Mouse (Mus musculus) common myeloid progenitor, adult 5-6 weeks (primary cell): Measurements from ENCODE around the gene Gpc5. TPM values are rescaled to one million over a fixed set of nuclear protein-coding genes. Genes with fewer than 3 reads are reported as not detected.
A peak's percentile ranks its signal among the peaks of the same experiment; 100 is the strongest.

Experiments used
- ATAC-seq: replicated peaks from 2 replicates; pipeline ENCODE4 v1.8.0; 2016; ENCODE audit warnings: low read depth, mild to moderate bottlenecking, moderate TSS enrichment, inconsistent platforms; ENCODE audit not compliant: poor library complexity, severe bottlenecking
- total RNA-seq: library from RNA; stranded (forward); fragments of 200-1000, 187-1606 nt; gene quantifications from 2 replicates; pipeline ENCODE4 v1.2.3, GENCODE M21; 2017

Gpc5 gene
- total RNA-seq, 1 experiment from 2014 or later = not detected

DNA sequence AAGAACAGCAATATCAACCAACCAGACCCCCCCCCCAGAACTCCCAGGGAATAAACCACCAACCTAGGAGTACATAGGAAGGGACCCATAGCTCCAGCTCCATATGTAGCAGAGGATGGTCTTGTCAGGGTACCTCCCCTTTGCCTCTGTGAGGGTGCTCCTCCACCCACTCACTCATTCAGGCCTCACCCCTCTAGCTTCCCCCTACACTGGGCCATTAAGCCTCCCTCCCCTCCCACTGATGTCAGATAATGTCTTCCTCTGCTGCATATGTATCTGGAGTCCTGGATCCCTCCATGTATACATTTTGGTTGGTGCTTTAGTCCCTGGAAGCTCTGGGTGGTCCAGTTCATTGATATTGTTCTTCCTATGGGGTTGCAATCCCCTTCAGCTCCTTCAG, 1075.4 kb downstream of the Gpc5 start:
- no peak for ATAC-seq

DNA sequence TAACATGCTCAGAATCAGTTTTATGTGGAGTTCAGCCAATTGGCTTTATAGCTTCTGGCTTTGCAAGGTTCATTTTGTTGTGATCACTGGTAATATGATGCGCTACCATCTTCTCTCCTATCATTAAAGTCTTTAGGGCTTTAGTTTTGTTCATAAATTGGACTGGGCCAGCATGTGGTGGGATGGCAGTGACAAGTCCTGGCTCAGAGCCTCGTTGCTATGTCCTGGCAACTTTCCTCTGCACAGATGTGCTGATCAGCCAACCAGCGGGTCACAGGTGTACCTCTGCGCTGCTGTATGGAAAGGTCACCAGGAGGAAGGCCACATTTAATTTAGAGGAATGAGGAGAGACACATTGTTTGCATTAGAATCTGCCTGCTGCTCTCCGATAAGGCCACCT, 1077.1 kb downstream of the Gpc5 start:
- ATAC-seq = no peak

DNA sequence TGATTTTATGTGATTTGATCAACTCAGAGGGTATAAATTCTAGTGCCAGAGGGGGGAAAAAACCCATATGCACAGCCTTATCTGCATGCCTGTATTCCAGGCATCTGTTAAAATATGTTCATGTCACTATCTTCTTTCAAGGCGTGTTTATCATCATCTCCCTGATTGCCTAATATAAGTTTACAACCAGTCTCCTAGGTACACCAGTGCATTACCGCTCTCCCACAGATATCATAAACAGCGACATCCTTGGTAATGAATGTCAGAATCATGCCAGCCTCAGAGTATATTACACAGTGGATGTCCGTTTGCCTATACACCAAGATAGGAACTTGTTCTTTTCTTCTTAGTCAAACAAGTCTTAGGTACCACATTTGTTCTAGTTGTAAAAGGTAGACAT, 1095.0 kb downstream of the Gpc5 start:
- no peak for ATAC-seq

DNA sequence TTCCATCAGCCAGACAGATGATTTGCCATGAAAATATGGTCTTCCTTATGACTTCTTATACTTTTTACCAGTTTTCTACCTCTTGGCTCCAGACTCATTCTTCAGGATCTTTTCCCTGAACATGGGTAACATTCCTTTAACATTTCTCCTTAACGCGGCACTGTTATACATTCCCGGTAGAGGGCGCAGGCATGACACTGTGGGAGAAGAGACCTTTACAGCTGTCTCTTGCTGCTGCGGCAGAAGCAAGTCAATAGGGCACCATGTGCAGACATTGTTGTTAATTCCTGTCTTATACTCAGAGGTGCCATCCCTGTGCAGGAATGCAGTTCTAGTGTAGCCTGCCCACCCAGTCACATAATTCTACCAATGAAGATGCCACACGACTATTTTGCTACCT, 1115.0 kb downstream of the Gpc5 start:
- peak; percentile 93 for ATAC-seq

DNA sequence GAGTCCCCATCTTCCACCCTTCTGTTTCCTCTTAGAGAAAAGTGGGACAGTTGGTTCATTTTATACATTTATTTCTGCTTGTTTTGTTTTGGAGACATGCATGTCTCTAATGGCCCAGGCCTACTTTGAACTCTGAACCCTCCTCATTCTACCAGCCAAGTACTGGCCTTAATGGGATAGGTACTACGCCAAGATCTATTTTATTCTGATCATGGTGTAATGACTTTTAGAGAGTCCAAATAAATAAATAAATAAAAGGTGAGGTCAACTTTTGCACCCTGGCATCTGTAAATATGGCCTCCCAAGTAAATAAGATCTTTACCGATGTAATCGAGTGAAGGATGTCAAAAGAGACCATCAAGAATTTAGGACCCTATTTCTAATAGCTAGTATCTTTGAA, 1116.6 kb downstream of the Gpc5 start:
- ATAC-seq = no peak

DNA sequence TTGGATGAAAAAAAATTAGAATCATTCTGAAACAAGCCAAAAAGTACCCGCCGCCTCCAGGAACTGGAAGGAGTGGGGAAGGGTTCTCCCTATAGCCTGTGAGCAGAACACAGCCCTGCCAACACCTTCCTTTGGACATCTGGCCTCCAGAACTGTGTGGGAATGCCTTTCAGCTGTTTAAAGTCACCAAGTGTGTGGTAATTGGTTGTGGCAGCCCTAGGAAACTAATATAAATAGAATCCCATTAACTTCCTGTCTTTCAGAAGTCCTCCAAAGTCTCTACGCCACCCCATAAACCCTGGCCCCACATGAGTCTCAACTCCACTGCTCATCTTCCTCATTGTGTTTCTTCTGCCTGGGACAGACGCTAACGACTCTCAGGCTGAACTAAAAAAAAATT, 1117.0 kb downstream of the Gpc5 start:
- no peak for ATAC-seq

DNA sequence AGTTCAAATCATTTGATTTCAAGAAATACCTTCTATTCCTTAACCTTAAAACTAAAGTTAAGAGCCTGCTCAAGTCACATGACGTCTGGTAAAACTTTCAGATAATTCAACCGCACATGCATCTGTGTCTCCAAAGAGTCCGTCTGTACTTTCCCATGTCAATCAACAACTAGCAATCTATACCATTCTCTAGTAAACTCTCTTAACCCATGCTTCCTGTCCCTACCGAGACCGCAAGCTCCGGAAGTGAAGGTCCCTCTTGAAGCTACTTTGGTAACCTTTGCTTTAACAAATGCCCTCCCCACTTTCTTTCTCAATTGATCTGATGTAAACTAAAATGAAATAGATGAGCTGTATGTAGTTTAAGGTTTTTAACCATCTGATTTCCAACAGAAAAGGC, 1118.3 kb downstream of the Gpc5 start:
- peak; percentile 62; the same call in 1 of the 2 replicates for ATAC-seq

DNA sequence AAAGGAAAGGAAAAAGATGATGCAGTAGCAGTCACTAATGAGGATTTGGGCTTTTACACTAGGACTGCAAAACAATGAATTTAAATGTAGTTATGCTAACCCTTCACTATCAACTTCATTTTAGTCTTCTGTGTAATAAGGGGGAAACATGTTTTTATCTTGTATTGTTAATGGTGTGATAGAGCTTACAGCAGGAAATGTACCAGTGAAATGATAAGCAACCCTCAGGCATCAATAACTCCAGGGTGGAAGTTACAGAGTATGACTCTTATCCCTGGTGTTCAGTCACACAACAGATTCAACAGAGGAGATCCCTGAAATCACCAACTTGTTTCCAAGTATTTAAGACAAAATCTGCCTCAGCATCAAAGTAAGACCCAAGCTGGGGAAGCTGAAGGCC, 1120.0 kb downstream of the Gpc5 start:
- no peak for ATAC-seq

DNA sequence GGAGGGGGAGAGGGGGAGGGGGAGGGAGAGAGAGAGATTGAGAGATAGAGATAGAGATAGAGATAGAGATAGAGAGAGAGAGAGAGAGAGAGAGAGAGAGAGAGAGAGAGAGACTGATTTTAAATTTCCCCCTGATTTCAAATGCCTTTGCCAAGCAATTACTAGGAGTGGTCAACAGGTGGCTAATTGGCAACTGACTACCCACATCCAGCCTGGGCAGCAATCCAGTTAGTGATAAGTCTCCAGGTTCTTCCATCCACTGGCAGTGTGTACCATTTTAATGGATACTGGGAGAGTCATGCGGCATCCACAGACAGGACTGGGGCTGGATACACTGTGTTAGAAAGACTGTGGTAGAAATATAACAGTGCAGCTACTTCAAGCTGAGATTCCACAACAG, 1166.1 kb downstream of the Gpc5 start:
- ATAC-seq = no peak

DNA sequence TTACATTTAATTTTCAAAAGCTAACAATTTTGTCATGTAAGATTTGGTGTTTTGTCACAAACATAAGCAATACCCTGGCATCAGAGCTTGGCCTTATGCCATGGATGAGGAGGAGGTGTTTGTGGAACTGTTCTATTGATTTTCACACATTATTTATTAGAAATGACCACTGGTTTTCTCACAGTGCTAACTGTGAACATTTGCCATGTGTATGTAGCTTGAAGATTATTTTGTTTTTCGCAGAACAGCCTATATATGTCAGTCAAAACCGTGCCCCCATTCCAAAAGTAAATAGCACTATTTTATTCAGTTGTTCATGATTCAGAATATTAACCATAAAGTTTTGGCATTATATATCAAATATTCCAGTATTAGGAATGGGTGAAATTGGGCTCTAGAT, 1216.5 kb downstream of the Gpc5 start:
- no peak for ATAC-seq

DNA sequence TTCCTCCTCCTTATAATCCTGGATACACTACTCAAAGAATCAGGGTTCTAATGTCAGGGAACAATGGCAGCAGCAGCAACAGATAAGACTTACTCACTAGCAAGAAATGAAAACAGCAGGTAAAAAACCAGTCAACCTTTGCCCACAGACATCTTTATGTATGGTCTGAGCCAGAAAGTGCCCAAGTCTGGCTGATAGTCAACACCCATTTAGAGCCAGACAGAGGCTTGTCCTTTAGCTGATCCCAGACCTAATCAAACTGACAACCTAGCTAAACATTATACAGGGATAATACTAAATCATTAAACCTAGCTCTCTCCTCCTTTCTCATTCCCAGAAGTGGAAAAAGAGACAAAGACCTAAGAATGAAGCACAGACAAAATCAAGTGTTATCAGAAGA, 1225.5 kb downstream of the Gpc5 start:
- ATAC-seq = no peak

DNA sequence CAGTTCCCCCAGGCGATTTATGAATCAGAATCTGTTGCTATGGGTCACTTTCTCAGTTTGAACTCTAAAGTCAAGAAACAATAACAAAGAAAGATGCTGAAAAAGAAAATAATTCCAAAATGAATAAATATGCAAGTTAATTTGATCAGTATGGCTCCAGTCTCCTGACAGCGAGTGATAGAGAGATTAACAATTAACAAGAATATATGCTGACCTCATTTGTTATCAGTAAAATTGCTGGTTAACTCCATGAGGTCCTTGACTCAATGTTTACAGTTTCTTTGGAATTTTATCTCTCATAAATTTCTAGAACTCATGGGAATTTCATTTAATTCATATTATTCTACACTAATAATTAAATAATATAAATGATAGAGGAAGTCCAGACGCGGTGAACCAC, 1244.2 kb downstream of the Gpc5 start:
- ATAC-seq = no peak

DNA sequence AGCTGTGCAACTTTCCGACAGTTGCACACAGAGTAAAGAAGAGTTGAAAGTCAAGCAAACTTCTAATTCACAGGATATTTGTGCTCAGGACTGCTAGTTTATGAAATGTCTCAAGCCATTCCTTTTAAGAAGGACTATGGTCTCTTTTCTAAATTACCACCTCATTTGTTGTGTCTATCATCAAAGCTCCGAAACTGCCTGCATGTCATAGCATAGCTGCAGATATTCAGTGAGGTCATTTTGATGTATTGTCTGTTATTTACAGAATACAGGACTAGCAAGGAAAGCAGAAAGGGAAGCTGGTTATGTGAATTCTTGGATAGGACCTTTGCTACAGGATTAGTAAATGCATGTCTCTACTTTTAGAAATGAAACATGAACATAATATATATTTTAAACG, 1246.4 kb downstream of the Gpc5 start:
- no peak for ATAC-seq

DNA sequence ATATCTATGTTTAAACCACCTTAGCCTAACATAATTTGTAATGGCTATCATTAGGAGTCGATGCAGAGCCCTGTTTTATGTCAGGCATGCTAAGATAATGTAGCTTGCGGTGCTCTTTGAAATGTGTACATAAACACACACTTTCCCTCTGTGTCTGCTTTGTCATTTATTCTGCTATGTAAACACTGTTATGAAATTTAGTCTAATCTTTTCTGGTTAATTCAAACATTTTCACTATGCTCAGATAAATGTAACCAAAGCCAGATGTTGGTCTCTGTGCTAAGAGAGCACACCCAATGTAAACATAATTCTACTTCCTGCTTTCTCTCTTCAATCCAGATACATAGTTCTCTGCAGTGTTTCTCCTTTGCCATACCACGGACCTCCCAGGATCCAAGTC, 1256.5 kb downstream of the Gpc5 start:
- no peak for ATAC-seq

DNA sequence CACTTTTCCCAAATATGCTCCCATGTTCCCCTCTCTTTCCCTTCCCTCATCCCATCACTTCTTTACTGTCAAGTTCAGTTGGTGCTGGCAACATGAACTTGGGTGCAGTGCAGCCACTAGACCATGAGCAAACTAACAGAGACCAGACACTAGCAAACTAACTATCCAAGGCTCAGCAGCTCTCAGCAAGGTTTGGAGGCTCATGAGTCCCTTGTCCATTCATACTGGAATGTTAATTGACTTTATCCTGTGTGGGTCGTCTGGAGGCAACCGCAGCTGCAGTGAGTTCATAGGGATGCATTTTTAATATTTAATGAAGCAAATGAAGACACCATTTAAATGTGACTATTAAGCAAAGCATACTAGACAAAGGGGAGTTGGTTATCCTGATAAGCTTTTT, 1292.6 kb downstream of the Gpc5 start:
- ATAC-seq = no peak

DNA sequence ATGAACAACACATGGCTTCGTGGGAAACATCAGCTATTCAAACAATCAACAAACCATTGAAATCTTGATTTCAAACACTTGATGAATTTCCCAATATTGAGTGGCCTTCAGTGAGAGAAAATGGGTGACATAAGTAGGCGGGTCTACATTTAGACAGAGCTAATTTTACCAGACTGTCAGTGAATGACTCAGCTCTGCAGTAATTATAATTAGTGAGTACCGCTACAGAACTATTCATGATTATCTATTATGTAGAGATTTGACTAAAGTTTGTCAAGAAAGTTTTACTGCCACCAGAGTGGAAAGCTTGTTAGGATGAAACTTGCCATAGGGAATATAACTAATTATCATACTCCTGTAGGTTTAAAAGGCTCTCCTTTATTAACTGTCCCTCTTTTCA, 1323.5 kb downstream of the Gpc5 start:
- ATAC-seq = no peak

DNA sequence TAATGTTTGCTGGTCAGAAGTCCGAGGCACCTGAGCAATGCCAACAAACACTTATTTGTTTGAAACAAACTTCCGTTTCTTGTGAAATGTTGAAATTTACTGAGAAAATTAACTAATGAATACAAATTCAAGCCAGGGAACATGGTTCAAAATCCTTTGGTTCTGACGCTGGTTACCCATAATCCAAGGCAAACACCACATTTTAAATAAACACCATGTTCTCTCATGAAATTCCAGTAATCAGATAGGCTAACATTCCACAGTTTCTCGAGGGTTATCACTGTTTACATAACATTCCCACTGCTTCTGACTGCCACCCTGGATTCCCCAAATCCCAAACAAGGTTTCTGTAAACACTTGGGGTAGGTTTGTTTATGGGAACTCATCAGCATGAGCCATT, 1356.2 kb downstream of the Gpc5 start:
- no peak for ATAC-seq

DNA sequence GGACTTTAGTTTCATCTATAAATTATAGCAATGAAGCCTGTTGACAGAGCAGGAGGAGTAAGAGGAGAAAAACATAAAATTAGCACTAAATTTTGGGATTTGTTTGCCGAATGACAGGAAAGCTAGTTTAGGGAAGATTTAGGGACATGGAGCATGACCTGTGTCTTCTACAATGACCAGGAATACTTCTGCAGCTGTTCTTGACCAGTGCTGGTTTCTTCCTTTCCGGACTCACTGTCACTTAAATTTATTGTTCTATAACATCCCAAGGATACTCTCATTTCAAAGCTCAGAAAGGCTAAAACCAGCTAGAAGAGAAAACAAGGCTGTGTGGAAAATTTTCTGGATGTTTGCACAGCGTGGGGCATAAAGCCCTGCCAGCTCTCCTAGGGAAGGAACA, 1361.3 kb downstream of the Gpc5 start:
- ATAC-seq = no peak

DNA sequence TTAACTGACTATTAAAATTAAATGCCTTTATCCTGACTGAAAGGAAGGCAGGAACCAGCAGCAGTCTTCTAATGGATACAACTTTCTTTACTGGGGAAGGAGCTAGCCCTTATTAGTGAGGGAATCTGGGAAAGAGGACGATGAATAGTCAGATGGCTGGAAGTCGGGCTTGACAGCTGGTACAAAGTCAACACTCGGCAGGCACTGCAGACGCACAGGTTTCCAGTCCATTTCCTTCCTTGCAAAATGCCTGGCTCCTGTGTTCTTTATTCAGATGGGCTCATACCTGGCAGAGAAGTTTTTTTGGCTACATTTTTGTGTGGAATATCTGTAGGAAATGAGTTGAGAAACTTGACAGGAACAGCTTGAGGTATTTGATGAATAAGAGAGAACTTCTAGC, 1364.2 kb downstream of the Gpc5 start:
- ATAC-seq = no peak

DNA sequence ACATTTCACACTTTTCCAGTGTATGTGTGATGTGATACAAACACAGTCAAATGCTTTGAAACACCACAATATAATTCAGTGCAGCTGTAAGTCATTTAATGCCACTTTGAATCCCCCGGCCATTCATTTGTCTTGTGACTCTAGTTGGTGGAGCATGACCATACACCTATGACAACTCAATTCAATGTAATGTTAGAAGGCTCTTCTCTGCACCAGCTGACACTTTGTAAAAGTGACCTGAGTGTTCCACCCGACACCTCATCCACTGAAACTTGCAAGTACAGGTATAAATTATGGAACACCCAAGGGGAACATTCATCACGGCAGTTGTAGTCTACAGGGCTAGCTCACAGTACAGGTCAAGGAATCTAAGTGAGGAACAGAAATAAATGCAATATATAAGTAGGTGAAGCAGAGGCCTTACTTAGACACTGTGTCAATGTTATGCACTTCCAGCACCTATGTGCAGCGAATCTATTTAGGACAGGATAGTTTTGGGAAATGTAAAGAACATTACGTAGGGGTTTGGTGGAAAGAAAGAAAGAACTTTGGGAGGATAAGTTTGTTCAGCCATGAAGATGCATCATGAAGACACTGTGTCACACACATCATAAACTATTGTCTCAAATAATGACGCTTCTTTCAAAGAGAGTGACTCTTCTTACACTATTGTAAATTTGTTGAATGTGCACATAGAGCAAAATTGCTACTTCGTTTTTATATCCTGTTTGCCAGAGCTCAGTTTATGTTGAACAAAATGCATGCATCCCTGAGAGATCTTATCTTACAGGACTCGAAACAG, 1381.6 kb downstream of the Gpc5 start:
- no peak for ATAC-seq

DNA sequence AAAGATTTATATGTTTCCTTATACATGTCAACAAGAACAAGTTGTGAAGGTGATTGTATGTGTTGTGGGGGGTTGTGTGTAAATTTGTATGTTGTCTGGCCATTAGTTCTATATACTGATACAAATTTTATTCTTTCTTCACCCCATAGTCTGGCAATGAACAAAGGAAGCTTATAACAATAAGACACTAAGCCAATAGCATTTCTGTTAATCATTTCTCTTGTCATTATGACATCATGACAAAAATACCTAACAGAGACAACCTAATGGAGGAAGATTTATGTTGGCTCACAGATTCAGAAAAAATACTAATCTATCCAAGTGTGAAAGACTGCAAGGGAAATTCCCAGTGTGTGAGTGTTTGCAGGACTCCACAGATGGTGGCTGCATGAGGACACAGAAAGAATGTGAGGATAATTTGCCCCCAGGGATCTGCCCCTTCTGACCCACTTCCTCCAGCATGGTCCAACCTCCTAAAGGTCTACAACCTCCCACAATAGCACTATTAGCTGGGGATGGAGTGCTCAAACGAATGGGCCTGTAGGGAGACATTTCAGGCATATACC, 1402.4 kb downstream of the Gpc5 start:
- no peak for ATAC-seq

DNA sequence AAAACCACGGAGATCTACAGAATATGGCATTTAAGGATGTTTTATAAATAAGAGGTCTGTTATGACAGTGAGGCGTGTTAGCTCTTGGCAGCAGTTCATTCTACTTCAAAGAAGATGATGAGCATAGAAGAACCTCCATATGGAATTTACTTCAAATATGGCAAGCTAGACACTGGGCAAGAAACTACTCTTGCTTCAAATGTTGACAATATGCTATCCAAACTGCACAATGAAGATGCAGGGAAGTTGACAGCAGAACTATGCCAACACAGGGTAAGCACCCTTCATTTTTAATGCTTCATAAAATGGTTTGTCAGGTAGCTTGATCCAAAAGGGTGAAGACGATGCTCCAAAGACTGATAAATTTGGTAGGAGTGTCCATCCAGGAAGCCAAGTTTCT, 1446.2 kb downstream of the Gpc5 start:
- no peak for ATAC-seq
